Mouse (Mus musculus) megakaryocyte, embryonic 14.5 days (primary cell): ENCODE data around the gene Gsdmc4.
"Not testable (repeated sequence)": the region's sequence is repeated elsewhere in the genome, so short reads cannot be mapped to it uniquely, and the experiment has no call there.

Experiments used
- FLI1 ChIP-seq: IDR thresholded peaks from 2 replicates; pipeline ENCODE4 v1.6.1; 2012; ENCODE audit warnings: low read length, inconsistent platforms, mixed read lengths
- GATA1 ChIP-seq: IDR thresholded peaks from 3 replicates; pipeline ENCODE4 v1.6.1; 2012; ENCODE audit warnings: mixed read lengths, low read length, inconsistent platforms, borderline replicate concordance

- TF ChIP-seq GATA1, FLI1: not testable (repeated sequence)
Observed at GRCm38 (mm10) chr15:63916584-63916983, 4.5 kb upstream of the Gsdmc4 start.
